Mouse (Mus musculus) granulocyte monocyte progenitor cell, adult 5-6 weeks (primary cell): ENCODE data around the gene Tph1. TPM values are rescaled to one million over a fixed set of nuclear protein-coding genes. Genes with fewer than 3 reads are reported as not detected.
"Not testable (repeated sequence)": the region's sequence is repeated elsewhere in the genome, so short reads cannot be mapped to it uniquely, and the experiment has no call there.

Experiments
- ATAC-seq: replicated peaks from 2 replicates; pipeline ENCODE4 v1.8.0; 2016; ENCODE audit warnings: mild to moderate bottlenecking, moderate TSS enrichment, inconsistent platforms; ENCODE audit not compliant: poor library complexity, severe bottlenecking
- total RNA-seq, 2 experiments: library from RNA; stranded (forward) in 1 of 2; stranded (reverse) in 1 of 2; fragments of 200-712, 200-1000 nt in 1 of 2; fragments of >200 nt in 1 of 2; fragmentation: Nextera tagmentation in 1 of 2; gene quantifications; 2 replicates each; pipeline ENCODE4 v1.2.3; 2014 to 2017

Tph1 gene
- total RNA-seq (2014; fragmentation: Nextera tagmentation), result not detected in 2 replicates
- total RNA-seq (2017), result 0.15 TPM in 1 of 2 replicates, not detected in the other

- ATAC-seq, result no peak
Measured at GRCm38 (mm10) chr7:46672160-46672672, at the start of gene Tph1. Gene Tph1, minus strand, starts transcription at chr7:46672537.

GRCm38 (mm10) chr7:46720460-46720859 is 48.1 kb upstream of the Tph1 start:
- ATAC-seq, result no peak

- 0 out of 2 replicates have a peak, but pooled peaks have one; percentile 20 for ATAC-seq
Measured at GRCm38 (mm10) chr7:46719526-46719925, 47.2 kb upstream of the Tph1 start.

GRCm38 (mm10) chr7:46718591-46719270 is 46.4 kb upstream of the Tph1 start:
- ATAC-seq, result no peak

- ATAC-seq, result peak; percentile 65
Measured at GRCm38 (mm10) chr7:46716897-46717296, 44.6 kb upstream of the Tph1 start.

- no peak for ATAC-seq
Measured at GRCm38 (mm10) chr7:46715600-46715999, 43.3 kb upstream of the Tph1 start, which contains the start of gene Saa3. Gene Saa3, minus strand, starts transcription at chr7:46715700.

- ATAC-seq, result peak; percentile 29; the same call in 1 of the 2 replicates
Measured at GRCm38 (mm10) chr7:46714518-46714917, 42.2 kb upstream of the Tph1 start.

GRCm38 (mm10) chr7:46712250-46712649 is 39.9 kb upstream of the Tph1 start:
- peak; percentile 70 for ATAC-seq

- ATAC-seq, result peak; percentile 91
Measured at GRCm38 (mm10) chr7:46710390-46710844, 38.1 kb upstream of the Tph1 start, which contains the start of gene Saal1. Gene Saal1, minus strand, starts transcription at chr7:46710680.

- no peak for ATAC-seq
Measured at GRCm38 (mm10) chr7:46700521-46701025, 28.2 kb upstream of the Tph1 start.

GRCm38 (mm10) chr7:46696754-46697153 is 24.4 kb upstream of the Tph1 start:
- no peak for ATAC-seq

GRCm38 (mm10) chr7:46686827-46687226 is 14.5 kb upstream of the Tph1 start:
- ATAC-seq, result no peak

- no peak for ATAC-seq
Measured at GRCm38 (mm10) chr7:46680732-46681131, 8.4 kb upstream of the Tph1 start.

- not testable (repeated sequence) for ATAC-seq
Measured at GRCm38 (mm10) chr7:46679044-46679443, 6.7 kb upstream of the Tph1 start.

- no peak for ATAC-seq
Measured at GRCm38 (mm10) chr7:46678417-46678816, 6.1 kb upstream of the Tph1 start.

GRCm38 (mm10) chr7:46676808-46677360 is 4.5 kb upstream of the Tph1 start:
- ATAC-seq, result no peak

- no peak for ATAC-seq
Measured at GRCm38 (mm10) chr7:46675886-46676285, 3.5 kb upstream of the Tph1 start.

- no peak for ATAC-seq
Measured at GRCm38 (mm10) chr7:46675061-46675460, 2.7 kb upstream of the Tph1 start.

GRCm38 (mm10) chr7:46667256-46667655 is 5.1 kb downstream of the Tph1 start:
- peak; percentile 63 for ATAC-seq

GRCm38 (mm10) chr7:46665236-46665635 is 7.1 kb downstream of the Tph1 start:
- peak; percentile 40; the same call in 1 of the 2 replicates for ATAC-seq

GRCm38 (mm10) chr7:46661591-46662090 is 10.7 kb downstream of the Tph1 start:
- ATAC-seq, result no peak
